Mouse (Mus musculus) neural tube, embryonic 15.5 days (tissue): ENCODE measurements at regions not wholly inside any gene's neighbourhood (a gene's known extent, or its start where the extent isn't known, plus 50 kb on each side); places are given as distances from the start of the nearest gene placed in this dataset.

ENCODE experiments used
- ATAC-seq: fragments of 200-750 bp; cut with Nextera tagmentation; 2 replicates; pipeline ENCODE4 v1.8.0; 2017; ENCODE audit warnings: mild to moderate bottlenecking, moderate TSS enrichment, moderate library complexity; ENCODE audit not compliant: low FRiP score
- H3K27ac ChIP-seq: fragments of 300-500 bp; sonication (generic); replicated peaks from 2 replicates; pipeline ENCODE4 v1.5.1; 2015; ENCODE audit warnings: mild to moderate bottlenecking, inconsistent platforms
- H3K27me3 ChIP-seq: fragments of 300-500 bp; sonication (generic); replicated peaks from 2 replicates; pipeline ENCODE4 v1.6.1; 2015; ENCODE audit warnings: inconsistent platforms
- H3K36me3 ChIP-seq: fragments of 300-500 bp; sonication (generic); 2 replicates; pipeline ENCODE4 v1.6.1; 2015; ENCODE audit warnings: inconsistent platforms
- H3K4me1 ChIP-seq: fragments of 300-500 bp; sonication (generic); 2 replicates; pipeline ENCODE4 v1.6.1; 2015; ENCODE audit warnings: inconsistent platforms
- H3K4me2 ChIP-seq: fragments of 300-500 bp; sonication (generic); 2 replicates; pipeline ENCODE4 v1.6.1; 2015; ENCODE audit warnings: inconsistent platforms, mild to moderate bottlenecking, moderate library complexity
- H3K4me3 ChIP-seq: fragments of 300-500 bp; sonication (generic); replicated peaks from 2 replicates; pipeline ENCODE4 v1.5.1; 2015; ENCODE audit warnings: mild to moderate bottlenecking, inconsistent platforms
- H3K9ac ChIP-seq: fragments of 300-500 bp; sonication (generic); replicated peaks from 2 replicates; pipeline ENCODE4 v1.6.1; 2015; ENCODE audit warnings: mild to moderate bottlenecking, inconsistent platforms
- H3K9me3 ChIP-seq: fragments of 300-500 bp; sonication (generic); replicated peaks from 2 replicates; pipeline ENCODE4 v1.6.1; 2016; ENCODE audit warnings: inconsistent platforms
- WGBS: fragments of 180-500 bp; shearing (Covaris S2); methylation state at CpG from one replicate; pipeline ENCODE4 v1.1.7; 2015; ENCODE audit warnings: mixed read lengths; 5-methylcytosine and 5-hydroxymethylcytosine counted together

DNA sequence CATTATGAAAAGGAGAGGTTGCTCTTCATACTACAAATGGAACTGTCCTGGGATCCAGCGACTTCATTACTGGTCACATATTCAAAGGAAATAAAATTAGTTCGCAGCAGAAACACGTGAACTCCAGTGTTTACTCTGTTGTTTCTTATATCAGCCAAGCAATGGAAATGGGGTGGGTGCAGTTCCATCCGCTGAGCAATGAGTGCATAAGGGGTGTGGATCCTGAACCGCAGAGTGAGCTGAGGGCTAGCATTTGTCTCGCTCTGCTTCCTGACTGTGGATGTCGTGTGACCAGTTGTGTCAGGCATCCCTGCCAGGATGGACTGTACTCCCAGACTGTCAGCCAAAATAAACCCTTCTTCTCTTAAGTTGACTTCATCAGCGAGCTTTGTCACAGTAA lies 80.0 kb upstream of the Smad1 start:
- Histone ChIP-seq H3K4me2 (no peak overlapping the region), H3K27me3 (no peaks in the 10 kb centered on the region), H3K36me3 (no peaks in the 10 kb centered on the region), H3K4me1 (no peaks in the 10 kb centered on the region), H3K9ac (no peak overlapping the region), H3K4me3 (no peak overlapping the region), H3K27ac (no peak overlapping the region), H3K9me3 (no peaks in the 10 kb centered on the region)
- no peak for ATAC-seq
- WGBS = 92% methylated on average over 8 of the region's 8 CpGs

GRCm38 (mm10) chr8:79476012-79476411 lies 76.7 kb upstream of the Smad1 start:
- Histone ChIP-seq H3K27me3 (no peaks in the 10 kb centered on the region), H3K9me3 (no peaks in the 10 kb centered on the region), H3K4me1 (no peaks in the 10 kb centered on the region), H3K27ac (no peak overlapping the region), H3K9ac (no peak overlapping the region), H3K36me3 (no peaks in the 10 kb centered on the region), H3K4me2 (no peak overlapping the region), H3K4me3 (no peak overlapping the region)
- ATAC-seq = no peak
- 29% methylated on average over 5 of the region's 5 CpGs for WGBS

DNA sequence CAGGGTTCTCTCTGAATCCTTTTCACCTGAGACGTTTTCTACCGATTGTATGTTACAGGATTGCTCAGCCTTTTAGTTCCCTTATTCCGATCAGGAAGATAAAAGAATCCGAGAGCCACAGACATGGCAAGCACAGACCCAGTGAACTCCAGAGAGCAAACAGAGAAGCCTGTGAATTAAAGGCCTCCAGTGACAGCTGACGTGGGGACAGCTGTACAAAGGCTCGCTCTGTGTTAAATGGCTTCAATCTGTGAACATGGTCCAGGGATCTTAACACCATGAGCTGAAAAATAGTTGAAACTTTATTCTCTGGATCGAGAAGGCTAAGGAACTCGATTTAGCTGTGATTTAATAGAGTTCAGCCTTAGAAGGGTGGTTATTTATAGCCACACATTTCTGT lies 75.4 kb upstream of the Smad1 start:
- 61% methylated on average over 8 of the region's 8 CpGs for WGBS
- Histone ChIP-seq H3K9me3 (no peaks in the 10 kb centered on the region), H3K27ac (no peak overlapping the region), H3K4me1 (no peaks in the 10 kb centered on the region), H3K27me3 (no peaks in the 10 kb centered on the region), H3K36me3 (no peaks in the 10 kb centered on the region), H3K4me3 (no peak overlapping the region), H3K9ac (no peak overlapping the region), H3K4me2 (no peak overlapping the region)
- no peak for ATAC-seq

- Histone ChIP-seq H3K9ac (no peak overlapping the region), H3K4me1 (no peaks in the 10 kb centered on the region), H3K27me3 (no peaks in the 10 kb centered on the region), H3K36me3 (no peaks in the 10 kb centered on the region), H3K27ac (no peak overlapping the region), H3K4me3 (no peak overlapping the region), H3K9me3 (no peaks in the 10 kb centered on the region), H3K4me2 (no peak overlapping the region)
- no peak for ATAC-seq
Measured at GRCm38 (mm10) chr8:79452101-79452500, 52.8 kb upstream of the Smad1 start.

- Histone ChIP-seq H3K27me3 (no peaks in the 10 kb centered on the region), H3K4me2 (no peak overlapping the region), H3K4me3 (no peak overlapping the region), H3K4me1 (no peaks in the 10 kb centered on the region), H3K9ac (no peak overlapping the region), H3K9me3 (no peaks in the 10 kb centered on the region), H3K27ac (no peak overlapping the region), H3K36me3 (no peaks in the 10 kb centered on the region)
- no peak for ATAC-seq
- WGBS = 91% methylated on average over 3 of the region's 3 CpGs
Measured at GRCm38 (mm10) chr8:79449453-79449852, 50.1 kb upstream of the Smad1 start.
